Mouse (Mus musculus): ENCODE data around the gene Akap13. TPM values are rescaled to one million over a fixed set of nuclear protein-coding genes. Genes with fewer than 3 reads are reported as not detected.
A peak's percentile ranks its signal among the peaks of the same experiment; 100 is the strongest.

Gene Akap13
- polyA plus RNA-seq, 1 experiment = 13.2 TPM

DNA sequence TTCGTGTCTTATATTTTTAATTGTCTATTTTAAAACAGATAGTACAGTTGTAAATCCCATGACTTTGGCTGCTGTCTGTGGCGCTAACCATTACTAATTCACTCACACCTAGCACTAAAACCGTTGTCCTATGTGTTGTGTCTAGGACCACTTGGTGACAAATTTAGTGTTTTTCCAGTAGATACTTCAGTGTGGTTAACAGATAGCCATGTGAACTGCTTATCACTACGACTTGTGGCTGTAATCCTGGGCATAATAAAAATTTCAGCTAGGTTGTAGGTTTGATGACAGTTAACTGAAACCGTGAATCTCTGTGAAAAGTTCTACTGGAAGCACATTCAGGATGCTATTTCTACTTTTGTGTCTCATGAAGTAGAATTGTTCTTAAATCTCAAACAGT lies 258.6 kb downstream of the Akap13 start:
- no peak for DNase-seq
- H3K27me3 ChIP-seq (replicated peaks; ENCODE audit: control insufficient read depth, insufficient read depth, low read length) = no peaks in the 10 kb centered on the region
- WGBS = 88% methylated on average over 5 of the region's 5 CpGs
- no peak overlapping the region for H3K4me3 ChIP-seq (ENCODE audit: insufficient read depth, low read depth, low read length)
- no peaks in the 10 kb centered on the region for H3K4me1 ChIP-seq (ENCODE audit: control insufficient read depth, insufficient read depth, low read length)
- TF ChIP-seq CTCF (conservative IDR thresholded peaks at IDR 0.05; ENCODE audit: insufficient read depth, insufficient read length, low read depth, low read length) (no peak), POLR2A (IDR thresholded peaks at IDR 0.05; ENCODE audit: low read depth, low read length) (no peak)
- peaks cover 1% of the 10 kb centered on the region; the same call in 1 of the 2 replicates for H3K36me3 ChIP-seq (ENCODE audit: control insufficient read depth, insufficient read depth, low read length)
- H3K27ac ChIP-seq (ENCODE audit: insufficient read depth, low read depth, low read length) = no peak overlapping the region

- DNase-seq = no peak
- H3K27ac ChIP-seq (ENCODE audit: insufficient read depth, low read depth, low read length) = no peak overlapping the region; the same call in 1 of the 2 replicates
- 91% methylated on average over 4 of the region's 4 CpGs for WGBS
- H3K4me3 ChIP-seq (ENCODE audit: insufficient read depth, low read depth, low read length) = no peak overlapping the region
- no peaks in the 10 kb centered on the region; the same call in none of the 2 replicates for H3K36me3 ChIP-seq (ENCODE audit: control insufficient read depth, insufficient read depth, low read length)
- no peaks in the 10 kb centered on the region for H3K4me1 ChIP-seq (ENCODE audit: control insufficient read depth, insufficient read depth, low read length)
- TF ChIP-seq POLR2A (IDR thresholded peaks at IDR 0.05; ENCODE audit: low read depth, low read length) = no peak
- TF ChIP-seq CTCF (conservative IDR thresholded peaks at IDR 0.05; ENCODE audit: insufficient read depth, insufficient read length, low read depth, low read length) = no peak
- H3K27me3 ChIP-seq (replicated peaks; ENCODE audit: control insufficient read depth, insufficient read depth, low read length) = no peaks in the 10 kb centered on the region
Measured at GRCm38 (mm10) chr7:75715026-75715425, 259.7 kb downstream of the Akap13 start.

GRCm38 (mm10) chr7:75715939-75716338 lies 260.6 kb downstream of the Akap13 start:
- H3K27me3 ChIP-seq (replicated peaks; ENCODE audit: control insufficient read depth, insufficient read depth, low read length) = no peaks in the 10 kb centered on the region
- H3K4me1 ChIP-seq (ENCODE audit: control insufficient read depth, insufficient read depth, low read length) = no peaks in the 10 kb centered on the region
- 57% methylated on average over 4 of the region's 4 CpGs for WGBS
- no peak overlapping the region for H3K4me3 ChIP-seq (ENCODE audit: insufficient read depth, low read depth, low read length)
- TF ChIP-seq CTCF (conservative IDR thresholded peaks at IDR 0.05; ENCODE audit: insufficient read depth, insufficient read length, low read depth, low read length) = no peak
- no peak for TF ChIP-seq POLR2A (IDR thresholded peaks at IDR 0.05; ENCODE audit: low read depth, low read length)
- peak overlapping the region; percentile 34 for H3K27ac ChIP-seq (ENCODE audit: insufficient read depth, low read depth, low read length)
- peak; percentile 78 for DNase-seq
- H3K36me3 ChIP-seq (ENCODE audit: control insufficient read depth, insufficient read depth, low read length) = peaks cover 2% of the 10 kb centered on the region

- no peak overlapping the region for H3K4me3 ChIP-seq (ENCODE audit: insufficient read depth, low read depth, low read length)
- H3K4me1 ChIP-seq (ENCODE audit: control insufficient read depth, insufficient read depth, low read length) = no peaks in the 10 kb centered on the region
- H3K36me3 ChIP-seq (ENCODE audit: control insufficient read depth, insufficient read depth, low read length) = peaks cover 4% of the 10 kb centered on the region
- H3K27me3 ChIP-seq (replicated peaks; ENCODE audit: control insufficient read depth, insufficient read depth, low read length) = no peaks in the 10 kb centered on the region
- no peak overlapping the region for H3K27ac ChIP-seq (ENCODE audit: insufficient read depth, low read depth, low read length)
- TF ChIP-seq CTCF (conservative IDR thresholded peaks at IDR 0.05; ENCODE audit: insufficient read depth, insufficient read length, low read depth, low read length) = no peak
- no peak for TF ChIP-seq POLR2A (IDR thresholded peaks at IDR 0.05; ENCODE audit: low read depth, low read length)
- no peak for DNase-seq
Measured at GRCm38 (mm10) chr7:75717349-75717748, 262.0 kb downstream of the Akap13 start.

GRCm38 (mm10) chr7:75721302-75721701 lies 266.0 kb downstream of the Akap13 start:
- Histone ChIP-seq H3K36me3 (ENCODE audit: control insufficient read depth, insufficient read depth, low read length) (peaks cover 10% of the 10 kb centered on the region), H3K4me3 (ENCODE audit: insufficient read depth, low read depth, low read length) (no peak overlapping the region), H3K27me3 (replicated peaks; ENCODE audit: control insufficient read depth, insufficient read depth, low read length) (no peaks in the 10 kb centered on the region), H3K4me1 (ENCODE audit: control insufficient read depth, insufficient read depth, low read length) (no peaks in the 10 kb centered on the region), H3K27ac (ENCODE audit: insufficient read depth, low read depth, low read length) (no peak overlapping the region)
- DNase-seq = no peak
- WGBS = 55% methylated on average over 4 of the region's 4 CpGs
- TF ChIP-seq CTCF (conservative IDR thresholded peaks at IDR 0.05; ENCODE audit: insufficient read depth, insufficient read length, low read depth, low read length) (no peak), POLR2A (IDR thresholded peaks at IDR 0.05; ENCODE audit: low read depth, low read length) (no peak)

- Histone ChIP-seq H3K4me3 (ENCODE audit: insufficient read depth, low read depth, low read length) (no peak overlapping the region), H3K27ac (ENCODE audit: insufficient read depth, low read depth, low read length) (no peak overlapping the region), H3K4me1 (ENCODE audit: control insufficient read depth, insufficient read depth, low read length) (no peaks in the 10 kb centered on the region), H3K36me3 (ENCODE audit: control insufficient read depth, insufficient read depth, low read length) (peaks cover 13% of the 10 kb centered on the region), H3K27me3 (replicated peaks; ENCODE audit: control insufficient read depth, insufficient read depth, low read length) (no peaks in the 10 kb centered on the region)
- 94% methylated on average over 1 of the region's 1 CpGs for WGBS
- no peak for DNase-seq
- TF ChIP-seq POLR2A (IDR thresholded peaks at IDR 0.05; ENCODE audit: low read depth, low read length) (no peak), CTCF (conservative IDR thresholded peaks at IDR 0.05; ENCODE audit: insufficient read depth, insufficient read length, low read depth, low read length) (no peak)
Measured at GRCm38 (mm10) chr7:75724012-75724411, 268.7 kb downstream of the Akap13 start.

DNA sequence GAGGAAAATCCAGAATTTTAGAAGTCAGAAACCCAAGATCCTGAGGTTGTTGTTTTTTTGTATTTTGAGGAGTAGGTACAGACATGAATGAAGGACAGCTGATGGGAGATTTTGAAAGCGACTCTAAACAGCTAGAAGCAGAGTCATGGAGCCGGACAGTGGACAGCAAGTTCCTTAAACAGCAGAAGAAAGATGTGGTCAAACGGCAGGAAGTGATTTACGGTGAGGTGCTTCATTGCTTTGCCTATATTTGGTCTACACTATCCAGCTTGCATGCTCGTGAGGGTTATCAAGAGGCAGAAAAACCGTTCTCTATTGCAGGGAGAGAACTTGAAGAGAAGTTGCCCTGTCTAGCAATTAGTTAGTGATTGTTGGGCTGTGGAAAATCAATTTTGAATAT lies 270.6 kb downstream of the Akap13 start:
- Histone ChIP-seq H3K27ac (ENCODE audit: insufficient read depth, low read depth, low read length) (no peak overlapping the region), H3K27me3 (replicated peaks; ENCODE audit: control insufficient read depth, insufficient read depth, low read length) (no peaks in the 10 kb centered on the region), H3K36me3 (ENCODE audit: control insufficient read depth, insufficient read depth, low read length) (peaks cover 13% of the 10 kb centered on the region), H3K4me1 (ENCODE audit: control insufficient read depth, insufficient read depth, low read length) (no peaks in the 10 kb centered on the region), H3K4me3 (ENCODE audit: insufficient read depth, low read depth, low read length) (no peak overlapping the region)
- WGBS = 76% methylated on average over 6 of the region's 6 CpGs
- no peak for TF ChIP-seq CTCF (conservative IDR thresholded peaks at IDR 0.05; ENCODE audit: insufficient read depth, insufficient read length, low read depth, low read length)
- TF ChIP-seq POLR2A (IDR thresholded peaks at IDR 0.05; ENCODE audit: low read depth, low read length) = no peak
- DNase-seq = no peak
